ENCODE assay signal across 9 mouse cellular contexts in the genomic region with DNA sequence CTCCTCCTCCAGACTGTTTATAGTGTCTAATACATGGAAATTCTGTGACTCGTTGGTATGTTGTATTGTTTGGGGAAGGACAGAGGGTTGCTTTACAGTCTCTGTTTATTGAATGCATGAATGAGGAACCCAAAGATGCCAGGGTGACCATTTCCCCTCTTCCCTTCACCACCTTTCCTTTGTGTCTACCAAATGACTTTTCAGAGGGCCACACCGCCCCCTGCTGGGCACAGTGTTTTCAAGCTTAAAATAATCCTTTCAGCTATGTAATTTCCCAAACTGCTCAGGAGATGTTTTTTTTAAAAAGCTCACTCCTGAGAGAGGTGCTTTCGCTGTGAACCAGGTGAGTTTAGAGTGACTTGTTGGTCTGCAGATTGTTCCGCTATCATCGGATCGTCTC. TPM values are rescaled to one million over a fixed set of nuclear protein-coding genes. Genes with fewer than 3 reads are reported as not detected.
DNase-seq lines count a peak whose midpoint lies in the region; ATAC-seq and TF ChIP-seq lines count a peak whose summit lies in the region.
"Had no signal": no experiment of that assay in that cellular context is flagged by ENCODE, and none has a peak within 500 bp of the region (broad histone marks: within the 10 kb centered on the region; RNA-seq: fewer than 3 reads in every experiment).

No protein-coding gene starts in this region.

- H3K79me2 ChIP-seq in liver, adult 2 months (ENCODE audit: control insufficient read depth, insufficient read depth, low read length) = no peaks in the 10 kb centered on the region

- no peak for TF ChIP-seq POLR2A in liver, adult 2 months (IDR thresholded peaks at IDR 0.05; ENCODE audit: extremely low read depth, insufficient read depth, low read length)

- no peaks in the 10 kb centered on the region; the same call in 1 of the 2 replicates for H3K4me1 ChIP-seq in embryonic facial prominence, embryonic 14.5 days (ENCODE audit: control insufficient read depth, insufficient read depth, low read length)
- H3K4me1 ChIP-seq in liver, adult 2 months (ENCODE audit: control insufficient read depth, insufficient read depth, low read length) = no peaks in the 10 kb centered on the region
- H3K4me1 ChIP-seq: lung, embryonic 15.5 days had no signal

- no peaks in the 10 kb centered on the region for H3K36me3 ChIP-seq in embryonic facial prominence, embryonic 14.5 days (ENCODE audit: control insufficient read depth, insufficient read depth, low read length)
- no peaks in the 10 kb centered on the region for H3K36me3 ChIP-seq in liver, adult 2 months (ENCODE audit: control insufficient read depth, insufficient read depth, low read length)
- H3K36me3 ChIP-seq: lung, embryonic 15.5 days had no signal

- H3K9me3 ChIP-seq in embryonic facial prominence, embryonic 14.5 days (ENCODE audit: control insufficient read depth, low read length) = no peaks in the 10 kb centered on the region
- H3K9me3 ChIP-seq: lung, embryonic 15.5 days had no signal

- no peak overlapping the region for H3K27ac ChIP-seq in embryonic facial prominence, embryonic 14.5 days (replicated peaks; ENCODE audit: low read depth, low read length)
- no peak overlapping the region for H3K27ac ChIP-seq in liver, adult 2 months (replicated peaks; ENCODE audit: insufficient read depth, low read depth, low read length)
- H3K27ac ChIP-seq: lung, embryonic 15.5 days had no signal

- no peak overlapping the region for H3K9ac ChIP-seq in embryonic facial prominence, embryonic 14.5 days (ENCODE audit: low read depth, low read length)
- no peak overlapping the region for H3K9ac ChIP-seq in liver, adult 2 months (ENCODE audit: low read depth, low read length)
- H3K9ac ChIP-seq: lung, embryonic 15.5 days had no signal

- WGBS in embryonic facial prominence, embryonic 14.5 days = 67% methylated on average over 6 of the region's 6 CpGs
- WGBS in liver, adult 2 months = 61% methylated on average over 6 of the region's 6 CpGs

- TF ChIP-seq CTCF in liver, adult 2 months (IDR thresholded peaks at IDR 0.05; ENCODE audit: low read depth, low read length) = peak; percentile 55; the same call in 1 of the 2 replicates

- DNase-seq in heart, adult 8-10 months (ENCODE audit: low spot score) = peak; percentile 58
- no peak for DNase-seq in heart, adult 11 months
- DNase-seq in adrenal gland, adult 2 months = peak; percentile 72
- DNase-seq in embryonic facial prominence, embryonic 14.5 days (ENCODE audit: low spot score) = peak; percentile 65
- peak; percentile 78 for DNase-seq in kidney, adult 9 months
- peak; percentile 34 for DNase-seq in liver, adult 2 months (ENCODE audit: extremely low read depth, low read depth, low spot score)
- DNase-seq in ovary, postnatal 36 days (ENCODE audit: low spot score) = peak; percentile 72
- DNase-seq in thymus, postnatal 14 days = peak; percentile 83

- no peaks in the 10 kb centered on the region for H3K27me3 ChIP-seq in embryonic facial prominence, embryonic 14.5 days (replicated peaks; ENCODE audit: control insufficient read depth, insufficient read depth, low read length)
- H3K27me3 ChIP-seq in liver, adult 2 months (ENCODE audit: control insufficient read depth, insufficient read depth, low read length) = no peaks in the 10 kb centered on the region
- H3K27me3 ChIP-seq: lung, embryonic 15.5 days had no signal

- no peak for ATAC-seq in embryonic facial prominence, embryonic 14.5 days (ENCODE audit: low read depth)

- no peak overlapping the region for H3K4me3 ChIP-seq in embryonic facial prominence, embryonic 14.5 days (ENCODE audit: low read depth, low read length)
- H3K4me3 ChIP-seq in liver, adult 2 months (ENCODE audit: insufficient read depth, low read depth, low read length) = no peak overlapping the region
- H3K4me3 ChIP-seq: lung, embryonic 15.5 days had no signal

- H3K4me2 ChIP-seq in embryonic facial prominence, embryonic 14.5 days (ENCODE audit: low read depth, low read length) = no peak overlapping the region
- H3K4me2 ChIP-seq: lung, embryonic 15.5 days had no signal

RNA-seq across cellular contexts. Expression of gene Tes, which starts 22.5 kb away (rescaled TPM):
- total RNA-seq in heart, adult 8-10 months (2022) = 1 to 10 TPM; 2.2 to 3.0 (median 2.6) TPM
- total RNA-seq in adrenal gland, adult 2 months (2021) = 10 to 100 TPM in 1 of 2 experiments, 1 to 10 TPM in 1; 6.5 to 19.4 TPM
- 2.4 and 3.3 TPM in 2 replicates for polyA plus RNA-seq in adrenal gland, adult 2 months (2012; rRNA removed)
- polyA plus RNA-seq in embryonic facial prominence, embryonic 14.5 days (2014; fragmentation: Nextera tagmentation; extraction: Ambion mirVana) = 36.0 and 48.0 TPM in 2 replicates
- total RNA-seq in liver, adult 2 months (2014; rRNA removed) = 1.9 TPM in 2 replicates
- polyA plus RNA-seq in liver, adult 2 months (2012; rRNA removed) = 0.61 and 0.67 TPM in 2 replicates
